Mouse (Mus musculus) hematopoietic stem cell, adult 5-6 weeks (primary cell): ENCODE measurements around the gene L1cam. TPM values are rescaled to one million over a fixed set of nuclear protein-coding genes. Genes with fewer than 3 reads are reported as not detected.

ENCODE experiments used
- ATAC-seq, 2 experiments: fragments of 125-278 bp in 1 of 2; replicated peaks in 1 of 2; 2 replicates each; pipeline ENCODE4 v1.8.0; 2016 to 2017; ENCODE audit warnings: inconsistent platforms in 2 of 2, mild to moderate bottlenecking in 2 of 2, moderate number of reproducible peaks in 2 of 2, low read depth in 1 of 2, moderate TSS enrichment in 1 of 2; ENCODE audit not compliant: low FRiP score in 2 of 2, poor library complexity in 2 of 2, severe bottlenecking in 2 of 2, insufficient read depth in 1 of 2, low TSS enrichment in 1 of 2
- total RNA-seq: library from RNA; stranded (forward); fragments of 172-1452, 232-1000 nt; gene quantifications from 2 replicates; pipeline ENCODE4 v1.2.3, GENCODE M21; 2017

The L1cam gene
- total RNA-seq, 1 experiment from 2014 or later = not detected

GRCm38 (mm10) chrX:73823747-73824146 lies 72.2 kb downstream of the L1cam start:
- no peak for ATAC-seq

- peak; percentile 67 to 90 for ATAC-seq
Observed at GRCm38 (mm10) chrX:73816596-73817314, 79.2 kb downstream of the L1cam start.

GRCm38 (mm10) chrX:73815072-73815471 lies 80.8 kb downstream of the L1cam start:
- no peak for ATAC-seq

- ATAC-seq = no peak
Observed at GRCm38 (mm10) chrX:73805814-73806213, 90.1 kb downstream of the L1cam start.

Other genes starting within 250 kb of the L1cam start
- gene Pnck, start 236.0 kb downstream of the L1cam start, total RNA-seq = 5.1 and 6.1 TPM in 2 replicates
- gene Slc6a8, start 223.0 kb downstream of the L1cam start, total RNA-seq = 0.94 TPM in 1 of 2 replicates, not detected in the other
- 171 and 203 TPM in 2 replicates for gene Bcap31, start 179.9 kb downstream of the L1cam start, total RNA-seq
- 8.0 and 18.6 TPM in 2 replicates for gene Abcd1, start 179.5 kb downstream of the L1cam start, total RNA-seq
- 0.25 TPM in 1 of 2 replicates, not detected in the other for gene Plxnb3, start 139.0 kb downstream of the L1cam start, total RNA-seq
- gene Srpk3, start 121.7 kb downstream of the L1cam start, total RNA-seq = not detected in 2 replicates
- 172 and 200 TPM in 2 replicates for gene Idh3g, start 109.2 kb downstream of the L1cam start, total RNA-seq
- 106 and 153 TPM in 2 replicates for gene Ssr4, start 109.1 kb downstream of the L1cam start, total RNA-seq
- gene Pdzd4, start 71.1 kb downstream of the L1cam start, total RNA-seq = 2.9 and 6.4 TPM in 2 replicates
- gene Avpr2, start 4.0 kb downstream of the L1cam start, total RNA-seq = 0.13 and 0.15 TPM in 2 replicates
- gene Arhgap4, start 25.8 kb upstream of the L1cam start, total RNA-seq = 46.5 and 80.0 TPM in 2 replicates
- 130 and 136 TPM in 2 replicates for gene Naa10, start 25.8 kb upstream of the L1cam start, total RNA-seq
- 13.2 and 53.8 TPM in 2 replicates for gene Renbp, start 34.7 kb upstream of the L1cam start, total RNA-seq
- 48.1 and 53.6 TPM in 2 replicates for gene Hcfc1, start 70.3 kb upstream of the L1cam start, total RNA-seq
- gene Irak1, start 127.8 kb upstream of the L1cam start, total RNA-seq = 60.8 and 66.2 TPM in 2 replicates
- gene Opn1mw, start 231.4 kb upstream of the L1cam start, total RNA-seq = not detected in 2 replicates
- 20.2 and 31.3 TPM in 2 replicates for gene Mecp2, start 239.3 kb upstream of the L1cam start, total RNA-seq